Mouse (Mus musculus) liver, embryonic 14.5 days (tissue): Measurements from ENCODE around the gene Spam1. TPM values are rescaled to one million over a fixed set of nuclear protein-coding genes. Genes with fewer than 3 reads are reported as not detected.

ENCODE experiments used
- ATAC-seq: fragments of 200-750 bp; cut with Nextera tagmentation; 2 replicates; pipeline ENCODE4 v1.8.0; 2017; ENCODE audit warnings: moderate number of reproducible peaks, mild to moderate bottlenecking, moderate library complexity; ENCODE audit not compliant: insufficient read depth
- DNase-seq, 3 experiments: peaks; one replicate each; pipeline ENCODE4 v3.0.0-alpha.2; 2012 to 2013; ENCODE audit warnings: low read depth in 3 of 3, low spot score in 3 of 3
- H3K27ac ChIP-seq: fragments of 300-500 bp; sonication (generic); 2 replicates; pipeline ENCODE4 v1.5.1; 2014; ENCODE audit warnings: moderate library complexity, mild to moderate bottlenecking, control low read depth, inconsistent platforms
- H3K27me3 ChIP-seq: fragments of 300-500 bp; sonication (generic); 2 replicates; pipeline ENCODE4 v1.6.1; 2014; ENCODE audit warnings: mild to moderate bottlenecking, low read length, moderate library complexity; ENCODE audit not compliant: control insufficient read depth, insufficient read depth
- H3K36me3 ChIP-seq: fragments of 300-500 bp; sonication (generic); replicated peaks from 2 replicates; pipeline ENCODE4 v1.6.1; 2014; ENCODE audit warnings: low read depth; ENCODE audit not compliant: control insufficient read depth, insufficient read depth
- H3K4me1 ChIP-seq, 2 experiments: fragments of 200-500 bp in 1 of 2; fragments of 300-500 bp in 1 of 2; sonication (generic) in 1 of 2; replicated peaks; 2 replicates each; pipeline ENCODE4 v1.6.1; 2012 to 2014; ENCODE audit warnings: antibody characterized with exemption in 1 of 2, inconsistent platforms in 1 of 2, low read length in 1 of 2; ENCODE audit not compliant: control insufficient read depth in 2 of 2, insufficient read depth in 2 of 2
- H3K4me2 ChIP-seq: fragments of 300-500 bp; sonication (generic); 2 replicates; pipeline ENCODE4 v1.6.1; 2014; ENCODE audit warnings: low read depth, mild to moderate bottlenecking, control low read depth, moderate library complexity
- H3K4me3 ChIP-seq, 2 experiments: fragments of 200-500 bp in 1 of 2; fragments of 300-500 bp in 1 of 2; sonication (generic) in 1 of 2; 2 replicates each; pipeline ENCODE4 v1.5.1; 2012 to 2014; ENCODE audit warnings: low read depth in 2 of 2, low read length in 2 of 2, mild to moderate bottlenecking in 2 of 2, control low read depth in 1 of 2, inconsistent platforms in 1 of 2, moderate library complexity in 1 of 2; ENCODE audit not compliant: insufficient read depth in 1 of 2
- H3K9ac ChIP-seq: fragments of 300-500 bp; sonication (generic); replicated peaks from 2 replicates; pipeline ENCODE4 v1.6.1; 2014; ENCODE audit warnings: mild to moderate bottlenecking, control low read depth, moderate library complexity
- H3K9me3 ChIP-seq: fragments of 300-500 bp; sonication (generic); 2 replicates; pipeline ENCODE4 v1.6.1; 2016; ENCODE audit warnings: low read length, mixed read lengths; ENCODE audit not compliant: control insufficient read depth
- CTCF ChIP-seq: IDR thresholded peaks from 2 replicates; pipeline ENCODE4 v1.5.1; 2016; ENCODE audit warnings: antibody characterized with exemption, low read depth, control low read depth
- EP300 ChIP-seq: IDR thresholded peaks from 2 replicates; pipeline ENCODE4 v1.6.1; 2016; ENCODE audit warnings: antibody characterized with exemption, low read depth
- WGBS: fragments of 180-500 bp; shearing (Covaris S2); extraction: QIAGEN DNeasy Blood & Tissue Kit; methylation state at CpG from one replicate; pipeline ENCODE4 v1.1.7; 2014; ENCODE audit not compliant: insufficient replicate concordance; 5-methylcytosine and 5-hydroxymethylcytosine counted together
- polyA plus RNA-seq, 2 experiments: library from polyadenylated mRNA; depleted of rRNA in 1 of 2; stranded (reverse) in 1 of 2; unstranded in 1 of 2; fragments of >200 nt; fragmentation: Nextera tagmentation in 1 of 2; extraction: Ambion mirVana in 1 of 2; gene quantifications; 2 replicates each; pipeline versions ENCODE4 v1.2.1 to v1.2.3; 2012 to 2014

Spam1 gene
- polyA plus RNA-seq (2012; rRNA removed) (not detected in 2 replicates), polyA plus RNA-seq (2014; fragmentation: Nextera tagmentation; extraction: Ambion mirVana) (not detected in 2 replicates)

DNA sequence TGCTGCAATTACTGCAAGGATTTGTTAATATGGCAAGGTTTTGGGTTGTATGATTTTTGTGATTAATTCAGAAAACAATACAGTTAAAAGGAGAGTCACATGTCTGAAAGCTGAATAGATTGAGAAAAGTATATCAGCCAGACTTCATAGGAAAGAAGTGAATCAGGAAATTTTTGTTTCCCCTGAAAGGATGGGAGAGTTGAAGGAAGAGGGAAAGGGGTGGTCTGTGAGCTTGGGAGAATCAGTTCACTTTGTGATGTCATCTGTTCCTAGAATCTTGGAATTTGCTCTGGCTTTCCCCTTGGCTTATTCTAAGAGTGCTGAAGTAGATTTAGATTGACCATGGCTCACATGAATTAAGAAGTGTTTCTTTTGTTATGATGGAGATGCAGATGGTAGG lies at the start of gene Spam1:
Gene Spam1 (plus strand): TSS at position 301 of the 400 bp plus-strand sequence.
- no peak for DNase-seq
- Histone ChIP-seq H3K4me3 (no peak within 1 kb of the TSS), H3K4me2 (no peak within 1 kb of the TSS), H3K9ac (no peak within 1 kb of the TSS), H3K27ac (no peak within 1 kb of the TSS), H3K36me3 (no peaks in the 10 kb centered on the region), H3K27me3 (no peaks in the 10 kb centered on the region), H3K9me3 (no peaks in the 10 kb centered on the region), H3K4me1 (no peaks in the 10 kb centered on the region)
- no peak for ATAC-seq
- TF ChIP-seq EP300 (no peak), CTCF (no peak)

DNA sequence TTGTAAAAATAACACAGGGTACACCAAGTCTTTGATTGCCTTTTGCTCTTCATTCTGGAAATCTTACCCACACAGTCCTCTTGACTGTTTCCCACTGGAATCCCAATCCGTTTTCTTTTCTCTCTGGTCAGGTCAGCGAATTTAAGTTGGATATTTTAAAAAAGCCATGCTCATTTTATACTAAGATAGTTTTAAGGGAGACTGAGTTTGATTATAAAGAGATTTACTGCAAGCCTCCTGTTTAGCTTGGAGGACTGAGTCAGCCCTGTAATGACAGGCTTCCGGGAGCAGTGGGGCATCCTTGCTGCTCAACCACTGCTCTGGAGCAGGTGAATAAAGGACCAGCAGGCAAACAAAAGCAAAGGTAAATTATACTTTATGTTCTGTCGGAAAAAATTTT lies 43.0 kb upstream of the Spam1 start, which contains the start of gene Hyal4:
Gene Hyal4 (plus strand): TSS at position 301 of the 400 bp plus-strand sequence.
- Histone ChIP-seq H3K36me3 (no peaks in the 10 kb centered on the region), H3K27me3 (no peaks in the 10 kb centered on the region), H3K9ac (no peak within 1 kb of the TSS), H3K4me2 (no peak within 1 kb of the TSS), H3K4me3 (no peak within 1 kb of the TSS), H3K27ac (no peak within 1 kb of the TSS), H3K9me3 (no peaks in the 10 kb centered on the region), H3K4me1 (no peaks in the 10 kb centered on the region)
- no peak for DNase-seq
- TF ChIP-seq CTCF (no peak), EP300 (no peak)
- WGBS = 58% methylated on average over 4 of the region's 4 CpGs
- ATAC-seq = no peak

GRCm38 (mm10) chr6:24759281-24759680 lies 31.7 kb upstream of the Spam1 start:
- no peak for DNase-seq
- Histone ChIP-seq H3K4me2 (no peak overlapping the region), H3K27ac (no peak overlapping the region), H3K36me3 (no peaks in the 10 kb centered on the region), H3K4me3 (no peak overlapping the region), H3K27me3 (no peaks in the 10 kb centered on the region), H3K9ac (no peak overlapping the region), H3K4me1 (no peaks in the 10 kb centered on the region), H3K9me3 (no peaks in the 10 kb centered on the region)
- TF ChIP-seq CTCF (no peak), EP300 (no peak)
- no peak for ATAC-seq
- 65% methylated on average over 3 of the region's 3 CpGs for WGBS

- no peak overlapping the region for H3K4me3 ChIP-seq
- TF ChIP-seq CTCF (no peak), EP300 (no peak)
- H3K36me3 ChIP-seq = no peaks in the 10 kb centered on the region
- DNase-seq (no peak), ATAC-seq (no peak)
- H3K9me3 ChIP-seq = no peaks in the 10 kb centered on the region
- H3K4me2 ChIP-seq = no peak overlapping the region
- H3K27ac ChIP-seq = no peak overlapping the region
- 70% methylated on average over 2 of the region's 2 CpGs for WGBS
- no peaks in the 10 kb centered on the region for H3K27me3 ChIP-seq
- no peak overlapping the region for H3K9ac ChIP-seq
- H3K4me1 ChIP-seq = no peaks in the 10 kb centered on the region
Measured at GRCm38 (mm10) chr6:24766261-24766660, 24.7 kb upstream of the Spam1 start.

DNA sequence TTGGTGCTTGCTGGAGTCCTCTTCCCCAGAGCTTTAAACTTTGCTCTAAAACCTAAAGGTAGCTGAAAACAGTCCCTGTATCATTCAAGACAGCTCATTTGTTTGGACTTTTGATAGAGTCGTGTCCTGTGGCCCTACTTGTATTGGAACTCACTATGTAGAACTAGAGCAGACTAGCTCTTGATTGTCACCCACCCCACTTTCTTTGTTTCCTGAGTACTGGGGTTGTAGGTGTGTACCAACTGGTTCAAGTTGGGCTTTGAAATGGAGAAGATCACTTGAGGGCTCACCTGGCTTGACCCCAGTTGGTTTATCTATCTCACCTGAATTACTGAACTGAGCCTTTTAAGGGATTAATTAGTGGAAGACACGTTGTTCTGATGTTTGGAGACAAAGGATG lies 11.8 kb upstream of the Spam1 start:
- Histone ChIP-seq H3K4me3 (no peak overlapping the region), H3K9me3 (no peaks in the 10 kb centered on the region), H3K27me3 (no peaks in the 10 kb centered on the region), H3K4me2 (no peak overlapping the region), H3K27ac (no peak overlapping the region), H3K9ac (no peak overlapping the region), H3K4me1 (no peaks in the 10 kb centered on the region), H3K36me3 (no peaks in the 10 kb centered on the region)
- 37% methylated on average over 2 of the region's 2 CpGs for WGBS
- DNase-seq (no peak), ATAC-seq (no peak)
- TF ChIP-seq CTCF (no peak), EP300 (no peak)
